8 mouse cellular contexts compared by ENCODE assay signal in genomic region chr19:53329221-53329991, GRCm38 (mm10). TPM values are rescaled to one million over a fixed set of nuclear protein-coding genes. Genes with fewer than 3 reads are reported as not detected.
DNase-seq lines count a peak whose midpoint lies in the region; ATAC-seq lines count a peak whose summit lies in the region.

No protein-coding gene starts in this region.

- peak; percentile 84 for ATAC-seq in hindbrain, embryonic 12.5 days (ENCODE audit: low FRiP score)

- under 1% methylated on average over 87 of the region's 106 CpGs for WGBS in hindbrain, embryonic 12.5 days

- peaks cover 31% of the 10 kb centered on the region for H3K4me1 ChIP-seq in hindbrain, embryonic 12.5 days

- H3K9ac ChIP-seq in hindbrain, embryonic 12.5 days: peak overlapping the region; percentile 75

- DNase-seq in Muller cell, postnatal 12 days (ENCODE audit: inconsistent ontology term): peak; percentile 94
- DNase-seq in cerebellum, adult 9-11 months: peak; percentile 94
- peak; percentile 86 to 87 for DNase-seq in frontal cortex, postnatal 10 days (ENCODE audit: low spot score in 2 of 2)
- peak; percentile 87 to 89 for DNase-seq in layer of hippocampus, postnatal 25 days (ENCODE audit: extremely low spot score in 1 of 2, low spot score in 1 of 2)
- DNase-seq in lung, postnatal 14 days: peak; percentile 93
- peak; percentile 90 for DNase-seq in ovary, postnatal 36 days (ENCODE audit: low spot score)
- DNase-seq in thymus, postnatal 14 days: peak; percentile 90

- peak overlapping the region; percentile 55 for H3K27ac ChIP-seq in hindbrain, embryonic 12.5 days

- H3K27me3 ChIP-seq in hindbrain, embryonic 12.5 days: no peaks in the 10 kb centered on the region

- H3K4me2 ChIP-seq in hindbrain, embryonic 12.5 days (replicated peaks): peak overlapping the region; percentile 99

- H3K36me3 ChIP-seq in hindbrain, embryonic 12.5 days: peaks cover 26% of the 10 kb centered on the region

- peak overlapping the region; percentile 71 for H3K4me3 ChIP-seq in hindbrain, embryonic 12.5 days

- no peaks in the 10 kb centered on the region for H3K9me3 ChIP-seq in hindbrain, embryonic 12.5 days (replicated peaks)

RNA-seq across cellular contexts. Expression of gene Mxi1, which starts 19.1 kb away (rescaled TPM):
- polyA plus RNA-seq in hindbrain, embryonic 12.5 days (2016; fragmentation: Nextera tagmentation; extraction: Ambion mirVana): 76.2 and 78.4 TPM in 2 replicates
- 10 to 100 TPM; 57.7 to 68.2 TPM for total RNA-seq in layer of hippocampus, postnatal 25 days (2021)

RNA-seq across cellular contexts. Expression of gene Gm10197, which starts 42.2 kb away (rescaled TPM):
- polyA plus RNA-seq in hindbrain, embryonic 12.5 days (2016; fragmentation: Nextera tagmentation; extraction: Ambion mirVana): not detected in 2 replicates
- total RNA-seq in layer of hippocampus, postnatal 25 days (2021): not detected

Comparison
In these comparisons a context has a peak if more than half of its experiments do, and no peak if none do; other contexts are left out.
1. Peak in every context shown above with its lines: DNase-seq, ATAC-seq, H3K4me3 ChIP-seq and H3K27ac ChIP-seq.